In the genomic region with DNA sequence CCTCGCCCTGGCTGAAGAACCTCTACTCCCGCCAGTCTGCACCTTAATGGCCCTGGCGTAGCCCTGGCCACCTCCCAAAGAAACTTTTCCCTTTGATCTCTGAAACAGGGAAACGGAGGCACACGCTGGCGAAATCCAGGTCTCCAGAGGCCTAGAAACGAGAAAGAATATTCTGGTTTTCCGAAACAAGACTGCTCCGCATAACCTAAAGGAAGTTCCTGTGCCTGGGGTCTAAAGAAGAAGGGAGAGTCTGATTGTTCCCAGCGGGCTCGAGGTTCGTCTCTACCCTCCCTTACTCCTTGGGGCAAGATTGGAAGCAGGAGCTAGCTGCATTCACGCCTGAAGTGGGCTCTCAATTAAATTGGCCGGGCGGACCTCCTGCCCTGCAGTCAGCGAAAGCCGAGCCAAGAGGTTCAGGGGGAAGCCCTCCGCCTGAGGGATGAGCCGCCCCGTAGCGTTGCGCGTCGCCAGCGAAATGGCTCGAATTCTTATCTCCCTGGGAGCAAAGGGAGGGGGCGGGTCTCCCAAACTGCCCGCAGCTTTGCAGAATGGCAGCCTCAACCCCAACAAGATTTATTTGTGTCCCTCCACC, we compare ENCODE assay signal across 11 mouse cellular contexts. TPM values are rescaled to one million over a fixed set of nuclear protein-coding genes. Genes with fewer than 3 reads are reported as not detected.
DNase-seq lines count a peak whose midpoint lies in the region; ATAC-seq lines count a peak whose summit lies in the region.
"Had no signal": no experiment of that assay in that cellular context is flagged by ENCODE, and none has a peak within 500 bp of the region (broad histone marks: within the 10 kb centered on the region; RNA-seq: fewer than 3 reads in every experiment).

No protein-coding gene starts in this region.

- H3K27me3 ChIP-seq in embryonic facial prominence, embryonic 13.5 days: peaks cover 96% of the 10 kb centered on the region
- peaks cover 71% of the 10 kb centered on the region for H3K27me3 ChIP-seq in limb, embryonic 11.5 days (ENCODE audit: control insufficient read depth, insufficient read depth, low read length)

- 0 out of 2 replicates have a peak, but pooled peaks have one; percentile 20 for ATAC-seq in embryonic facial prominence, embryonic 13.5 days (ENCODE audit: insufficient number of reproducible peaks, insufficient read depth, low FRiP score, low TSS enrichment, low read depth)
- no peak for ATAC-seq in limb, embryonic 11.5 days (ENCODE audit: insufficient number of reproducible peaks, low FRiP score, low TSS enrichment, low read depth)
- no peak for ATAC-seq in megakaryocyte, adult 5-6 weeks (ENCODE audit: poor library complexity, severe bottlenecking)

- under 1% methylated on average over 28 of the region's 28 CpGs for WGBS in embryonic facial prominence, embryonic 13.5 days
- WGBS in limb, embryonic 11.5 days: under 1% methylated on average over 28 of the region's 28 CpGs

- peaks cover 62% of the 10 kb centered on the region for H3K4me1 ChIP-seq in embryonic facial prominence, embryonic 13.5 days
- peaks cover 20% of the 10 kb centered on the region for H3K4me1 ChIP-seq in limb, embryonic 11.5 days (ENCODE audit: control insufficient read depth, insufficient read depth, low read length)

- H3K4me2 ChIP-seq in embryonic facial prominence, embryonic 13.5 days: peak overlapping the region; percentile 67
- peak overlapping the region; percentile 35 for H3K4me2 ChIP-seq in limb, embryonic 11.5 days (ENCODE audit: low read depth, severe bottlenecking)

- H3K4me3 ChIP-seq in embryonic facial prominence, embryonic 13.5 days: peak overlapping the region; percentile 41
- peak overlapping the region; percentile 16 for H3K4me3 ChIP-seq in limb, embryonic 11.5 days (ENCODE audit: low read depth, low read length)

- H3K27ac ChIP-seq in embryonic facial prominence, embryonic 13.5 days: peak overlapping the region; percentile 75; the same call in 1 of the 2 replicates
- no peak overlapping the region for H3K27ac ChIP-seq in limb, embryonic 11.5 days (replicated peaks; ENCODE audit: low read depth, low read length)

- H3K9ac ChIP-seq in embryonic facial prominence, embryonic 13.5 days: peak overlapping the region; percentile 40; the same call in 1 of the 2 replicates
- H3K9ac ChIP-seq in limb, embryonic 11.5 days (ENCODE audit: low read length): no peak overlapping the region

- DNase-seq in left cerebral cortex, postnatal 4 days: peak; percentile 34
- DNase-seq in left cerebral cortex, postnatal 10 days (ENCODE audit: extremely low spot score in 1 of 2, low spot score in 2 of 2): no peak
- DNase-seq in limb, embryonic 11.5 days (ENCODE audit: low spot score): peak; percentile 67
- DNase-seq in retina, postnatal 1 day: peak; percentile 65
- DNase-seq in gastrocnemius, postnatal 4 days (ENCODE audit: low spot score in 2 of 2): no peak
- no peak for DNase-seq in frontal cortex, adult 2 months (ENCODE audit: extremely low spot score in 1 of 2, low spot score in 1 of 2)
- DNase-seq: cerebellum, adult 2 months; gastrocnemius, postnatal 25 days; liver had no signal

- H3K9me3 ChIP-seq in embryonic facial prominence, embryonic 13.5 days: no peaks in the 10 kb centered on the region
- H3K9me3 ChIP-seq in limb, embryonic 11.5 days (ENCODE audit: control insufficient read depth, low read length): no peaks in the 10 kb centered on the region

- H3K36me3 ChIP-seq in embryonic facial prominence, embryonic 13.5 days: no peaks in the 10 kb centered on the region
- no peaks in the 10 kb centered on the region for H3K36me3 ChIP-seq in limb, embryonic 11.5 days (ENCODE audit: control insufficient read depth, insufficient read depth, low read length)

- intact Hi-C loops in left cerebral cortex, postnatal 4 days (cut with DNase I): no loop called here
- intact Hi-C loops in left cerebral cortex, postnatal 10 days (cut with DNase I): no loop called here

RNA-seq across cellular contexts. Expression of gene Tfap2a, which starts 33.2 kb away (rescaled TPM):
- under 1 TPM; 0.32 to 0.66 TPM for total RNA-seq in left cerebral cortex, postnatal 4 days (2021)
- under 1 TPM; 0.49 to 0.51 TPM for total RNA-seq in left cerebral cortex, postnatal 10 days (2021)
- polyA plus RNA-seq in embryonic facial prominence, embryonic 13.5 days (2015; fragmentation: Nextera tagmentation; extraction: Ambion mirVana): 17.5 and 20.5 TPM in 2 replicates
- polyA plus RNA-seq in limb, embryonic 11.5 days (2014; fragmentation: Nextera tagmentation; extraction: Ambion mirVana): 7.2 and 7.3 TPM in 2 replicates
- 0.36 TPM in 1 of 2 replicates, not detected in the other for total RNA-seq in megakaryocyte, adult 5-6 weeks (2015)
- 0.07 TPM in 1 of 2 replicates, not detected in the other for total RNA-seq in megakaryocyte, adult 5-6 weeks (2017)
- total RNA-seq in gastrocnemius, postnatal 4 days (2021): under 1 TPM; 0.23 to 0.27 TPM
- 0.38 and 0.55 TPM in 2 replicates for polyA plus RNA-seq in frontal cortex, adult 2 months (2012; rRNA removed)
- total RNA-seq: gastrocnemius, postnatal 25 days had no signal

Comparison
In these comparisons a context has a peak if more than half of its experiments do, and no peak if none do; other contexts are left out.
1. DNase-seq: peak in left cerebral cortex, postnatal 4 days (single experiment), limb, embryonic 11.5 days (single experiment) and retina, postnatal 1 day (single experiment); none in left cerebral cortex, postnatal 10 days (0 of 2), gastrocnemius, postnatal 4 days (0 of 2) and frontal cortex, adult 2 months (0 of 2).